Mouse (Mus musculus): ENCODE data around the gene Ssh1.
A peak's percentile ranks its signal among the peaks of the same experiment; 100 is the strongest.

Gene Ssh1

DNA sequence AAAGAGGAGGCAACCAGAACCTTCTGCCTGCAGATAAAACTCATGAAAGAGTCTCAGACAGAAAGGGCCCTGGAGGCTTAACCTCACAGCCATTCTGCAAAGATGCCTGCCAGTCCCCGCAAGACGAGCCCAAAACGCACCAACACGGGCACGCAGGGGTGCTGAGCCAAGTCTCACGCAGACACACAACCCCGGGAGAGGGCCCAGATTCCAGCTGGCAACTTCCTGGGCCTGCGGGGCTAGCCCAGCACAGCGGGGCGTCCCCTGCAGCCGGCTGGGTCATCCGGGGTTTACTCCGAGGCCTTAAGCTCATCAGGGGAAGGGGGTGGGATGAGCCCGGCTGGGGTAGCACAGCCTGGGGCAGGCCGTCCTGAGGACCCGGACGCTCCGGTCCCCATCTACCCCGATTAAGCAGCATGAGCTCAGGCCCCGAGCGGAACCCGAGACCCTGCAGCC, 635 bp downstream of the Ssh1 start:
- ATAC-seq (ENCODE audit: low TSS enrichment), result peak; percentile 35; the same call in 1 of the 2 replicates

- no peak for ATAC-seq (ENCODE audit: low TSS enrichment)
Measured at GRCm38 (mm10) chr5:113992339-113992831, 1.3 kb downstream of the Ssh1 start.

GRCm38 (mm10) chr5:113991141-113991540, 2.6 kb downstream of the Ssh1 start:
- no peak for ATAC-seq (ENCODE audit: low TSS enrichment)

DNA sequence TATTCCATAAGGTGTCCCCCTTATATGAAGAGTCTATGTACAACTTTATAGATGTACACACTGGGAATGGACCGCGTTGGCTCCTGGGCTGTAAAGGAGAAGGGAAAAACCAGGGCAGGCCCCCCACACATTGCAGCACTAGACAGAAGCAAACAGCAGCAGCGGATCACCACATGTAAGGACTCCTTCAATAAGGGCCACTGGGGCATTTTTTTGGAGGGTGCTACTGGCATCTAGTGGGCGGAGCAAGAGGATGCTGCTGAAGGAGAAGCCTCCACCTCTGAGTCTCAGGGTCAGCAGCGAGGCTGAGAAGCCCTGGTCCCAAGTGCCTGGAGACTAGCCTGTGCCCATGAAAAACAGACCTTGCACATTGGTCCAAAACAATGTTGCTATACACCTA, 3.1 kb downstream of the Ssh1 start:
- ATAC-seq (ENCODE audit: low TSS enrichment), result no peak

- ATAC-seq (ENCODE audit: low TSS enrichment), result no peak
Measured at GRCm38 (mm10) chr5:113989437-113990024, 4.2 kb downstream of the Ssh1 start.

GRCm38 (mm10) chr5:113986182-113986961, 7.3 kb downstream of the Ssh1 start:
- no peak for ATAC-seq (ENCODE audit: low TSS enrichment)

GRCm38 (mm10) chr5:113985737-113986136, 8.0 kb downstream of the Ssh1 start:
- no peak for ATAC-seq (ENCODE audit: low TSS enrichment)

DNA sequence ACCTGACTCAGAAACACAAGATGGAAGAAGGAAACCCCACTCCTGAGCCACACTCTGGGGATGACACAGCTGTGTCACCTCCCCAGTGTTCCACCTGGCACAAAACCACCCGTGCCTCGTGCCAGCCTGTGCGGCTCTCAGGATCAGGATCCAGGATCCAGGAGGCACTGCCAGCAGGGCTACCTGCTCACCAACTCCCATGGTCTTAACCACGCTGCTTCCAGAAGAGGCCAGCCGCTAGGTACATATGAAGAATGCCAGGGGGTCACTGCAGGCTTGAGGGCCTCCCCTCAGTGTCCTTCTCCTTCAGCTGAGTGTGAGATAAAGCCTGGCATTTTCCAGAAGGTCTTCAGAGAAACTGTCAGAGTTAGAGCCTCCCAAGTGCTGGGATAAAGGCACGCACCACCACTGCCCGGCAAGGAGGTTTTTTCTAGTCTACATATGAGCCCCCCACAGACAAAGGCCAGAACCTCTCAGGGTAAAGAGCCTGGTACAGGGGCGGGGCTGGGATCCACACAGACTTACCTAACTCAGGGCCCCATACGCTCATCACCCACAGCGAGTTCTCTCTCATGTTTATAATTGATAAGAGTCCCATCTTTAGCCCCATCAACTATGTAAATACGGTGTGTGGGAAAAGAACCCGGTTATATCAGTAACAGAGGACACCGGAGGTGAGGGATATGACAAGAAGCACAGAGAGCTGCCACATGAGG, 9.5 kb downstream of the Ssh1 start:
- ATAC-seq (ENCODE audit: low TSS enrichment), result no peak

- no peak for ATAC-seq (ENCODE audit: low TSS enrichment)
Measured at GRCm38 (mm10) chr5:113983541-113983940, 10.2 kb downstream of the Ssh1 start.

DNA sequence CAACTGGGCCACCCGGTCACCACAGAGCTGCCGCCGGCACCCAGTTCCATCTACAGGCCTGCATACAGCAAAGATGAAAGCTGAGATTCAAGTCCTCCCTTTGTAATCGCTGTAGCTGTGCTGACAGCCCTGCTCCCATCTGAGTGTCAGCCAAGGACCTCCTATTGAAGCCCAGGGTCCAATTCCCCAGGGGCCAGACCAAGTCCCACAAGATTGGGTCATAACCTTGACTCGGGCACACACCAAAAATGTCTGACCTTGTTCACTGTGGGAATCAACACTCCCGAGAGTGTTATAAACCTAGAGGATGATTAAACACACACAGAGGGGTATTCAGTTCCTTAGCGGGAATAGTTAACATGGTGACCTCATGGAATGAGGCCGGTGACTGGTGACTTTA, 11.9 kb downstream of the Ssh1 start:
- no peak for ATAC-seq (ENCODE audit: low TSS enrichment)

DNA sequence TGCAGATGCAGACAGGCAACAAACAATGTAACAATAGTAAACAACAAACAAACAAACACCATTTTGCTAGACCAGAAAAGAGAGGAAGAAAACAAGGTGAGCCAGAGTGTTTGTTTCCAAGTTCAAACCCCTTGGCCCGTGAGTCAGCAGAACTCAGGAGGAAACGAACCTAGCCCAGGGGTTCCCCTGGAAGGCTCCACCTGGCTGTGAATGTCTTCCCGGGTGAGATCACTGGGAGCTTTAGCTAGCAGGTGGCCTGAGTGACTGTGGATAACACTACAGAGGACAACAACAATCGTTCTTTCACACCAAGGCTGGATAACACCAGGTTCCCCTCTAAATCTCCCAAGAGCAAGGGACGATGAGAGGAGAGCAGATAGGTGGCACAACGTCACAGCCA, 12.5 kb downstream of the Ssh1 start:
- ATAC-seq (ENCODE audit: low TSS enrichment), result no peak

DNA sequence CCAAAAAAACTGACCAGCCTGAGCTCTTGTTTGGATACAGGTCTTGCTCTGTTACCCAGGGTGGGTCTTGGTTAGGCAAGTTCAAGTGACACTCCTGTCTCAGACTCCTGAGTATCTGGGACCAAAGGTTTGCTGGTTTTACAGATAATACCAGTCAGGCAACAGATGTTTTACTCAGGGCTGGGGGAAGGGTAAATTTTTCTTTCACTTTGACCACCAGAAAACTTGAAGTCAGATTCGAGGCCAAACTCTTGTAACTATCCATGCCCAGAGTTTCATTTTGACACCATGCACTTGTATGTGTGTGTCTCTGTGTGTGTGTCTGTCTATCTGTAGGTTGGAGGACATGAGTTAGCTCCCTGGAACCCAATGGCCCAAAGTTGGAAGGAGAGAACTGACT, 13.2 kb downstream of the Ssh1 start:
- no peak for ATAC-seq (ENCODE audit: low TSS enrichment)

DNA sequence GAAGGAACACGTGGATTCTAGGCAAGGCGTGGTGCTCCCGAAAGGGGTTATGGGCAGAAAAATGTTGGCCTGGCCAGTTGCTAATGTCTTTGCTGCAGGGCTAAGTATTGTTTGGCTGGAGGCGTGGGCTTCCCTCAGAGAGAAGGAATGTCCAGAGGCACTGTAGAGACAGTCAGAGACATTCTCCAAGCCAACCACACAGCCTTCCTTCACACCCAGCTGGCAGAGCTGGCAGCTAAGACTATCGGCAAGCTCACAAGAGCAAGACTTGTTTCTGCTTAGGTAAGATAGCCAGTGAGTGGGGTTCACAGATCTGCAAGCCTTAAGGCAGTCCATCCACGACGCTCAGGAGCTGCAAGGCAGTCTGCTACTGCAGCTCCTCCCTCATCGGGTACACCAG, 16.4 kb downstream of the Ssh1 start:
- ATAC-seq (ENCODE audit: low TSS enrichment), result no peak

GRCm38 (mm10) chr5:113976597-113976996, 17.1 kb downstream of the Ssh1 start:
- no peak for ATAC-seq (ENCODE audit: low TSS enrichment)

DNA sequence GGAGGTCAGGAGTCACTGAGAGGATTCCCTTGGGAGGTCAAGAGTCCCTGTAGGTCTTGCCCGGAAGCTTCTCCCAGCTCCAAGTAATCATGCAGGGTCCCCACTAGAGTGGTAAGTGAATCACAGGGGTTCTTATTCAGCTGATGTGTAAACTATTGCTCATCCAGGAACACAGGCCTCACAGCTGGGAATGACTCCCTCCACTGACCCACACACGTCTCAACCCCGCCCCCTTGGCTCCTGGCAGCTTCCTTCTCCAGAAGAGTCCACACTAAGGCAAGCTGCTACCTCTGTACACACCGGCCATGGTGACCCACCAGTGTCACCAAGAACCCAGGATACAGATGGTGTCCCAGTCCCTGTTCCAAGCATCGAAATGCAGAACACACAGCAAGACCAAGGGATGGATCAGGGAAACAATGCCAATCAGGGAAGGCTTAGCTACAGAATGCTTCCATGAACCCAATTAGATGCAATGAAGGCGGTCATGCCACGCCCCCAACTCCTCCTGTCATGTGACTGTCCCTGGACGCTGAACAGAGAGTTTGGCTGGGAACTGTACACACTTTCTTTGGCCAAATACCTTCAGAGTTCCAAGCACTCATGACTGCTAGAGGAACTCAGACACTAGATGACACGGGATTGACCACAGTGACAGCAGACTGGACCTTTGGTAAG, 18.0 kb downstream of the Ssh1 start:
- ATAC-seq (ENCODE audit: low TSS enrichment), result no peak; the same call in 1 of the 2 replicates

DNA sequence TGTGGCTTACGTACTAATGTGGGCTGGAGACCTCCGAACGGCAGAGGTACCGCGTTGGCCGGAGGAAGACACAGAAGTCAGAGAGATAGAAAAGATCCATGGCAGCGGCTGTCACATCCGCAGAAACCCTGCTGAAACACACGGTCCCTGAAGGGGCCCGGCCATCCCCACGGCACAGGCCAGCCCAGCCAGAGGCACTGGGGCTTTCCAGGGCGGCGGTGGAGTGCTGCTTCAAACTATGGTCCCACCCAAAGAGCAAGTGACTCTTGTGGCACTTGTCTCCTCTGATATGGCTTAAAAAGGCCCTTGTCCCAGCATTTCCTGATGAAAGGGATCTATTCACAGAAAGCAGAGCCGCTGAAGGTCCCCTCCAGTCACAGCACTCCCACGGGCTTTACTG, 19.1 kb downstream of the Ssh1 start:
- no peak for ATAC-seq (ENCODE audit: low TSS enrichment)

DNA sequence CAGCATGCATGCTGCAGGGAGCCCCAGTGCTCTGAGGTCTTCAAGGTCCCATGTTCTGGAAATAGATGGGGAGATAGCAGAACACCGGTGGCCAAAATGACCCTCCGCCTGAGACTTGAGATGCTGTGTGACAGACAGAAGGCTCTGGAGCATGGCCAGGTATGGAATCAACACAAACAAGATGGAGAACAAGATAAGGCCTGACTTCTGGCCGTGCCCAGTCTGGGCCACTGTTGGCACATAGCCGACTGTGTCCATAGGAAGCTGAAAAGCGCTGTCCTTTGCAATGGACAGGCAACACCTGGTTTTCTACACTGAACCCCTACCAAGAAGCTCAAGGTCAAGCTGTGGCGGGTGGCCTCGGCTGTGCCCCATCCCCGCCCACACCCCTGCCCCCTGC, 19.9 kb downstream of the Ssh1 start:
- no peak for ATAC-seq (ENCODE audit: low TSS enrichment)

DNA sequence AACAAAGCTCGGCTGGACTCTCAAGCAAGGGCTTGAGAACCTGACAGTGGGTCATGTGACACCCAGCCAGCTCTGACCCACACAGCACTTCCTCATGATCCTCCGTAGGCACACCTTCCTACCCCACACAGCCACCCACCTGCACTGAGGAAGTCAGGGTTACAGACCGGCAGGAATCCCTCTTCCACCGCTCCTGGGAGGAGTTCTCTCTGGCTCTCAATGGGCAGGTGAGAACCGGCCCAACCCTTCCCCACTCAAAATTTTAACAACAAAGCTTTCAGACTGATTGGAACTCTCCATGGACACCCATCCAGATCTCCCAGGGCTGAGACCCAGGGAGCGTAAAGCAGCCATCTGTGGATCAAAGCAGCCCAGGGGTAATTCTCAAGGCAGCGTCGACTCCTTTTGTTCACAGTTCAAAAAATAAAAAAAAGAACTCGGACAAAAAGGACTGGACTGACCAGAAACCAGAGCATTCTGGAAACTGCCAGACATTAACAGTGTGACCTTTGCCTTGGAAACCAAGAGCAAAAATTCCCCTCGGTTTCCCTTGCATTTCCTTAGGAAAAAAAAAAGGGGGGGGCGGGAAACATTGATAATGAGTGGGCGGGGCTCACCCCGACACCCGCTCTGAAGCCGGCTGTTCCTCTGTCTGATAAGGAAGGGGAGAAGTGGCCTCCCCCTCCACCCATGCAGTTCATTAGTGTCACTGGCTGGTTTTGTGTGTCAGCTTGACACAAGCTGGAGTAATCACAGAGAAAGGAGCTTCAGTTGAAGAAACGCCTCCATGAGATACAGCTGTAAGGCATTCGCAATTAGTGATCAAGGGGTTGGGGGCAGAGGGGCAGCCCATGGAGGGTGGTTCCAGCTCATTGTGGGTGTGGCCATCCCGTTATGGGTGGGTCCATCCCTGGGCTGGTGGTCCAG, 20.8 kb downstream of the Ssh1 start:
- ATAC-seq (ENCODE audit: low TSS enrichment), result no peak

- no peak for ATAC-seq (ENCODE audit: low TSS enrichment)
Measured at GRCm38 (mm10) chr5:113971434-113971960, 22.2 kb downstream of the Ssh1 start.

DNA sequence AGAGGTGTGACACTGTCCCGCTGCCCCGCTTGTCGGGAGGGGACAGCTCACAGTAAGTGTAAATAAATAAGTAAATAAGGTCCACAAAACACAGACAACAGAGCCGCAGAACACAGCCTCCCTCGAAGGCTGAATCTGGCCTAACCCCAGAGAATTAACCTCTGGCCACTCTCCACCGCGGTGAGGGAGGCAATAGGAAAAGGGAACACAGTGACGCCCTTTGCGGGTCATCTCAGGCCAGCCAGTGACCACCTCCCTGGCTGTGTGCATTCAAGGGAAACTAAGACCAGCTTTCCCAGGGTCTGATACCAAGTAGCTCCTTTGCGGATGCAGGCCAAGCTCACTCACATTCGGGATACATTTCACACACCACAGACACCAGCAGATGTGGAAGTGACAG, 25.3 kb downstream of the Ssh1 start:
- ATAC-seq (ENCODE audit: low TSS enrichment), result no peak

Data from frontal cortex, adult (tissue).